Mouse (Mus musculus) liver, embryonic 11.5 days (tissue): ENCODE data around the gene Tmtc4. TPM values are rescaled to one million over a fixed set of nuclear protein-coding genes. Genes with fewer than 3 reads are reported as not detected.

Experiments used
- ATAC-seq: fragments of 200-750 bp; cut with Nextera tagmentation; replicated peaks from 2 replicates; pipeline ENCODE4 v1.8.0; 2017; ENCODE audit warnings: moderate number of reproducible peaks, mild to moderate bottlenecking, moderate TSS enrichment, moderate library complexity; ENCODE audit not compliant: low FRiP score
- DNase-seq: peaks from one replicate; pipeline ENCODE4 v3.0.0-alpha.2; 2017; ENCODE audit warnings: low spot score
- H3K27ac ChIP-seq: fragments of 300-500 bp; sonication (generic); 2 replicates; pipeline ENCODE4 v1.5.1; 2014; ENCODE audit warnings: mild to moderate bottlenecking, low read depth, low read length, control low read depth
- H3K27me3 ChIP-seq: fragments of 300-500 bp; sonication (generic); replicated peaks from 2 replicates; pipeline ENCODE4 v1.6.1; 2014; ENCODE audit warnings: low read length, mixed read lengths; ENCODE audit not compliant: control insufficient read depth, insufficient read depth
- H3K36me3 ChIP-seq: fragments of 300-500 bp; sonication (generic); 2 replicates; pipeline ENCODE4 v1.6.1; 2014; ENCODE audit warnings: mild to moderate bottlenecking, low read length, moderate library complexity, mixed read lengths; ENCODE audit not compliant: control insufficient read depth, insufficient read depth
- H3K4me1 ChIP-seq: fragments of 300-500 bp; sonication (generic); replicated peaks from 2 replicates; pipeline ENCODE4 v1.6.1; 2014; ENCODE audit warnings: low read length, mixed read lengths; ENCODE audit not compliant: control insufficient read depth, insufficient read depth
- H3K4me2 ChIP-seq: fragments of 300-500 bp; sonication (generic); 2 replicates; pipeline ENCODE4 v1.6.1; 2014; ENCODE audit warnings: mild to moderate bottlenecking, control low read depth, moderate library complexity
- H3K4me3 ChIP-seq: fragments of 300-500 bp; sonication (generic); 2 replicates; pipeline ENCODE4 v1.5.1; 2014; ENCODE audit warnings: low read depth, low read length, control low read depth
- H3K9ac ChIP-seq: fragments of 300-500 bp; sonication (generic); 2 replicates; pipeline ENCODE4 v1.6.1; 2014; ENCODE audit warnings: low read depth, low read length, control low read depth
- H3K9me3 ChIP-seq: fragments of 300-500 bp; sonication (generic); 2 replicates; pipeline ENCODE4 v1.6.1; 2016; ENCODE audit warnings: low read length, inconsistent platforms, mixed read lengths; ENCODE audit not compliant: control insufficient read depth
- WGBS: fragments of 180-500 bp; shearing (Covaris S2); extraction: QIAGEN DNeasy Blood & Tissue Kit; methylation state at CpG from one replicate; pipeline ENCODE4 v1.1.7; 2014; 5-methylcytosine and 5-hydroxymethylcytosine counted together
- polyA plus RNA-seq: library from polyadenylated mRNA; unstranded; fragments of >200 nt; fragmentation: Nextera tagmentation; extraction: Ambion mirVana; gene quantifications from 2 replicates; pipeline ENCODE4 v1.2.1, GENCODE M21; 2014

Tmtc4 gene
- polyA plus RNA-seq, 1 experiment from 2014 or later = 8.3 TPM

GRCm38 (mm10) chr14:122913657-122914056 lies 70.2 kb downstream of the Tmtc4 start, which contains the start of gene Ggact:
TSS of gene Ggact (minus strand) at chr14:122913757.
- H3K9ac ChIP-seq = peak within 1 kb of the TSS; percentile 81
- H3K4me2 ChIP-seq = peak within 1 kb of the TSS; percentile 90
- H3K27ac ChIP-seq = peak within 1 kb of the TSS; percentile 13; the same call in 1 of the 2 replicates
- H3K4me3 ChIP-seq = peak within 1 kb of the TSS; percentile 76
- ATAC-seq = no peak
- no peak for DNase-seq
- no peaks in the 10 kb centered on the region for H3K27me3 ChIP-seq
- no peaks in the 10 kb centered on the region for H3K9me3 ChIP-seq
- no peaks in the 10 kb centered on the region for H3K36me3 ChIP-seq
- WGBS = 75% methylated on average over 6 of the region's 6 CpGs
- H3K4me1 ChIP-seq = no peaks in the 10 kb centered on the region

GRCm38 (mm10) chr14:122912812-122913498 lies 70.9 kb downstream of the Tmtc4 start:
- H3K27ac ChIP-seq = peak overlapping the region; percentile 13; the same call in 1 of the 2 replicates
- DNase-seq (peak; percentile 80), ATAC-seq (peak; percentile 87)
- H3K9me3 ChIP-seq = no peaks in the 10 kb centered on the region
- 1% methylated on average over 58 of the region's 58 CpGs for WGBS
- peak overlapping the region; percentile 81 for H3K9ac ChIP-seq
- peak overlapping the region; percentile 76 for H3K4me3 ChIP-seq
- H3K27me3 ChIP-seq = no peaks in the 10 kb centered on the region
- no peaks in the 10 kb centered on the region for H3K4me1 ChIP-seq
- H3K36me3 ChIP-seq = no peaks in the 10 kb centered on the region
- H3K4me2 ChIP-seq = peak overlapping the region; percentile 90

- Histone ChIP-seq H3K9ac (peak overlapping the region; percentile 81), H3K4me1 (no peaks in the 10 kb centered on the region), H3K27ac (no peak overlapping the region), H3K36me3 (no peaks in the 10 kb centered on the region), H3K9me3 (no peaks in the 10 kb centered on the region), H3K4me2 (peak overlapping the region; percentile 90), H3K4me3 (peak overlapping the region; percentile 76), H3K27me3 (no peaks in the 10 kb centered on the region)
- 73% methylated on average over 1 of the region's 1 CpGs for WGBS
- ATAC-seq = no peak
- no peak for DNase-seq
These were observed 71.7 kb downstream of the Tmtc4 start for GRCm38 (mm10) chr14:122912137-122912536.

GRCm38 (mm10) chr14:122911265-122911664 lies 72.6 kb downstream of the Tmtc4 start:
- Histone ChIP-seq H3K27ac (no peak overlapping the region), H3K4me2 (no peak overlapping the region), H3K4me3 (no peak overlapping the region), H3K9me3 (no peaks in the 10 kb centered on the region), H3K4me1 (no peaks in the 10 kb centered on the region), H3K9ac (no peak overlapping the region), H3K36me3 (no peaks in the 10 kb centered on the region), H3K27me3 (no peaks in the 10 kb centered on the region)
- ATAC-seq (no peak), DNase-seq (no peak)

- Histone ChIP-seq H3K4me2 (no peak overlapping the region), H3K9ac (no peak overlapping the region), H3K27me3 (no peaks in the 10 kb centered on the region), H3K4me3 (no peak overlapping the region), H3K9me3 (no peaks in the 10 kb centered on the region), H3K27ac (no peak overlapping the region), H3K36me3 (no peaks in the 10 kb centered on the region), H3K4me1 (no peaks in the 10 kb centered on the region)
- no peak for DNase-seq
- no peak for ATAC-seq
- WGBS = 81% methylated on average over 5 of the region's 5 CpGs
These were observed 74.3 kb downstream of the Tmtc4 start for GRCm38 (mm10) chr14:122909368-122910091.

- H3K27ac ChIP-seq = no peak overlapping the region
- H3K36me3 ChIP-seq = no peaks in the 10 kb centered on the region
- H3K27me3 ChIP-seq = no peaks in the 10 kb centered on the region
- no peaks in the 10 kb centered on the region for H3K4me1 ChIP-seq
- DNase-seq (no peak), ATAC-seq (no peak)
- no peak overlapping the region for H3K4me2 ChIP-seq
- no peak overlapping the region for H3K9ac ChIP-seq
- no peak overlapping the region for H3K4me3 ChIP-seq
- no peaks in the 10 kb centered on the region for H3K9me3 ChIP-seq
- WGBS = 86% methylated on average over 4 of the region's 4 CpGs
These were observed 75.8 kb downstream of the Tmtc4 start for GRCm38 (mm10) chr14:122908075-122908474.

- Histone ChIP-seq H3K27me3 (no peaks in the 10 kb centered on the region), H3K4me1 (no peaks in the 10 kb centered on the region; the same call in 1 of the 2 replicates), H3K9ac (no peak overlapping the region), H3K36me3 (no peaks in the 10 kb centered on the region), H3K4me2 (no peak overlapping the region), H3K4me3 (no peak overlapping the region), H3K27ac (no peak overlapping the region), H3K9me3 (no peaks in the 10 kb centered on the region)
- DNase-seq = no peak
- WGBS = 84% methylated on average over 1 of the region's 1 CpGs
- no peak for ATAC-seq
These were observed 78.8 kb downstream of the Tmtc4 start for GRCm38 (mm10) chr14:122905007-122905406.

GRCm38 (mm10) chr14:122903923-122904351 lies 79.9 kb downstream of the Tmtc4 start:
- Histone ChIP-seq H3K4me2 (no peak overlapping the region), H3K9ac (no peak overlapping the region), H3K9me3 (no peaks in the 10 kb centered on the region), H3K4me3 (no peak overlapping the region), H3K27ac (no peak overlapping the region), H3K4me1 (no peaks in the 10 kb centered on the region; the same call in 1 of the 2 replicates), H3K27me3 (no peaks in the 10 kb centered on the region), H3K36me3 (no peaks in the 10 kb centered on the region)
- WGBS = 73% methylated on average over 2 of the region's 2 CpGs
- ATAC-seq (no peak), DNase-seq (no peak)
